Mouse (Mus musculus): ENCODE data around the gene Hoxd11. TPM values are rescaled to one million over a fixed set of nuclear protein-coding genes. Genes with fewer than 3 reads are reported as not detected.

Hoxd11 gene
- polyA plus RNA-seq, 1 experiment = not detected

GRCm38 (mm10) chr2:74660421-74661375 is 18.7 kb upstream of the Hoxd11 start:
- peaks cover 11% of the 10 kb centered on the region for H3K9me3 ChIP-seq (ENCODE audit: control insufficient read depth, low read length)
- H3K4me3 ChIP-seq (replicated peaks) = no peak overlapping the region
- TF ChIP-seq GATA1 (IDR thresholded peaks at IDR 0.05; ENCODE audit: low read length) (no peak), TAL1 (IDR thresholded peaks at IDR 0.05; ENCODE audit: low read length) (no peak)
- peaks cover 100% of the 10 kb centered on the region for H3K27me3 ChIP-seq (ENCODE audit: control insufficient read depth)
- no peaks in the 10 kb centered on the region for H3K36me3 ChIP-seq (ENCODE audit: control insufficient read depth)
- no peaks in the 10 kb centered on the region for H3K4me1 ChIP-seq (ENCODE audit: control insufficient read depth)

GRCm38 (mm10) chr2:74661685-74662084 is 17.7 kb upstream of the Hoxd11 start:
- Histone ChIP-seq H3K27me3 (ENCODE audit: control insufficient read depth) (peaks cover 100% of the 10 kb centered on the region), H3K4me3 (replicated peaks) (no peak overlapping the region), H3K4me1 (ENCODE audit: control insufficient read depth) (no peaks in the 10 kb centered on the region), H3K36me3 (ENCODE audit: control insufficient read depth) (no peaks in the 10 kb centered on the region), H3K9me3 (ENCODE audit: control insufficient read depth, low read length) (peaks cover 6% of the 10 kb centered on the region; the same call in 1 of the 2 replicates)
- TF ChIP-seq GATA1 (IDR thresholded peaks at IDR 0.05; ENCODE audit: low read length) (no peak), TAL1 (IDR thresholded peaks at IDR 0.05; ENCODE audit: low read length) (no peak)

GRCm38 (mm10) chr2:74663291-74663925 is 15.9 kb upstream of the Hoxd11 start:
- H3K4me1 ChIP-seq (ENCODE audit: control insufficient read depth) = no peaks in the 10 kb centered on the region
- peaks cover 99% of the 10 kb centered on the region for H3K27me3 ChIP-seq (ENCODE audit: control insufficient read depth)
- TF ChIP-seq TAL1 (IDR thresholded peaks at IDR 0.05; ENCODE audit: low read length) = no peak
- no peak for TF ChIP-seq GATA1 (IDR thresholded peaks at IDR 0.05; ENCODE audit: low read length)
- H3K36me3 ChIP-seq (ENCODE audit: control insufficient read depth) = no peaks in the 10 kb centered on the region
- no peak overlapping the region for H3K4me3 ChIP-seq (replicated peaks)
- H3K9me3 ChIP-seq (ENCODE audit: control insufficient read depth, low read length) = peaks cover 4% of the 10 kb centered on the region; the same call in 1 of the 2 replicates

GRCm38 (mm10) chr2:74666411-74666810 is 12.9 kb upstream of the Hoxd11 start:
- Histone ChIP-seq H3K27me3 (ENCODE audit: control insufficient read depth) (peaks cover 99% of the 10 kb centered on the region), H3K36me3 (ENCODE audit: control insufficient read depth) (no peaks in the 10 kb centered on the region), H3K4me3 (replicated peaks) (no peak overlapping the region), H3K9me3 (ENCODE audit: control insufficient read depth, low read length) (peaks cover 6% of the 10 kb centered on the region; the same call in 1 of the 2 replicates), H3K4me1 (ENCODE audit: control insufficient read depth) (no peaks in the 10 kb centered on the region)
- no peak for TF ChIP-seq GATA1 (IDR thresholded peaks at IDR 0.05; ENCODE audit: low read length)
- no peak for TF ChIP-seq TAL1 (IDR thresholded peaks at IDR 0.05; ENCODE audit: low read length)

GRCm38 (mm10) chr2:74667191-74667841 is 12.0 kb upstream of the Hoxd11 start:
- TF ChIP-seq TAL1 (IDR thresholded peaks at IDR 0.05; ENCODE audit: low read length) (no peak), GATA1 (IDR thresholded peaks at IDR 0.05; ENCODE audit: low read length) (no peak)
- Histone ChIP-seq H3K27me3 (ENCODE audit: control insufficient read depth) (peaks cover 99% of the 10 kb centered on the region), H3K4me1 (ENCODE audit: control insufficient read depth) (no peaks in the 10 kb centered on the region), H3K36me3 (ENCODE audit: control insufficient read depth) (no peaks in the 10 kb centered on the region), H3K9me3 (ENCODE audit: control insufficient read depth, low read length) (peaks cover 6% of the 10 kb centered on the region; the same call in 1 of the 2 replicates), H3K4me3 (replicated peaks) (no peak overlapping the region)

- Histone ChIP-seq H3K9me3 (ENCODE audit: control insufficient read depth, low read length) (peaks cover 6% of the 10 kb centered on the region; the same call in 1 of the 2 replicates), H3K4me3 (replicated peaks) (no peak within 1 kb of the TSS), H3K27me3 (ENCODE audit: control insufficient read depth) (peaks cover 99% of the 10 kb centered on the region), H3K4me1 (ENCODE audit: control insufficient read depth) (no peaks in the 10 kb centered on the region), H3K36me3 (ENCODE audit: control insufficient read depth) (no peaks in the 10 kb centered on the region)
- TF ChIP-seq GATA1 (IDR thresholded peaks at IDR 0.05; ENCODE audit: low read length) = no peak
- TF ChIP-seq TAL1 (IDR thresholded peaks at IDR 0.05; ENCODE audit: low read length) = no peak
These were observed 11.5 kb upstream of the Hoxd11 start, which contains the start of gene Hoxd13 for GRCm38 (mm10) chr2:74667842-74668357. Gene Hoxd13, plus strand, starts transcription at chr2:74668310.

- Histone ChIP-seq H3K4me3 (replicated peaks) (no peak overlapping the region), H3K27me3 (ENCODE audit: control insufficient read depth) (peaks cover 99% of the 10 kb centered on the region), H3K4me1 (ENCODE audit: control insufficient read depth) (no peaks in the 10 kb centered on the region), H3K9me3 (ENCODE audit: control insufficient read depth, low read length) (peaks cover 6% of the 10 kb centered on the region; the same call in 1 of the 2 replicates), H3K36me3 (ENCODE audit: control insufficient read depth) (no peaks in the 10 kb centered on the region)
- no peak for TF ChIP-seq TAL1 (IDR thresholded peaks at IDR 0.05; ENCODE audit: low read length)
- no peak for TF ChIP-seq GATA1 (IDR thresholded peaks at IDR 0.05; ENCODE audit: low read length)
These were observed 10.8 kb upstream of the Hoxd11 start for GRCm38 (mm10) chr2:74668370-74669229.

- no peak overlapping the region for H3K4me3 ChIP-seq (replicated peaks)
- H3K9me3 ChIP-seq (ENCODE audit: control insufficient read depth, low read length) = peaks cover 6% of the 10 kb centered on the region; the same call in 1 of the 2 replicates
- H3K36me3 ChIP-seq (ENCODE audit: control insufficient read depth) = no peaks in the 10 kb centered on the region
- TF ChIP-seq TAL1 (IDR thresholded peaks at IDR 0.05; ENCODE audit: low read length) (no peak), GATA1 (IDR thresholded peaks at IDR 0.05; ENCODE audit: low read length) (no peak)
- peaks cover 99% of the 10 kb centered on the region for H3K27me3 ChIP-seq (ENCODE audit: control insufficient read depth)
- H3K4me1 ChIP-seq (ENCODE audit: control insufficient read depth) = no peaks in the 10 kb centered on the region
These were observed 10.2 kb upstream of the Hoxd11 start for GRCm38 (mm10) chr2:74669230-74669578.
